Mouse (Mus musculus): ENCODE data around the gene Nes. TPM values are rescaled to one million over a fixed set of nuclear protein-coding genes. Genes with fewer than 3 reads are reported as not detected.

Gene Nes
- total RNA-seq, 2 experiments from 2014 or later = 37.2 to 51.2 TPM

DNA sequence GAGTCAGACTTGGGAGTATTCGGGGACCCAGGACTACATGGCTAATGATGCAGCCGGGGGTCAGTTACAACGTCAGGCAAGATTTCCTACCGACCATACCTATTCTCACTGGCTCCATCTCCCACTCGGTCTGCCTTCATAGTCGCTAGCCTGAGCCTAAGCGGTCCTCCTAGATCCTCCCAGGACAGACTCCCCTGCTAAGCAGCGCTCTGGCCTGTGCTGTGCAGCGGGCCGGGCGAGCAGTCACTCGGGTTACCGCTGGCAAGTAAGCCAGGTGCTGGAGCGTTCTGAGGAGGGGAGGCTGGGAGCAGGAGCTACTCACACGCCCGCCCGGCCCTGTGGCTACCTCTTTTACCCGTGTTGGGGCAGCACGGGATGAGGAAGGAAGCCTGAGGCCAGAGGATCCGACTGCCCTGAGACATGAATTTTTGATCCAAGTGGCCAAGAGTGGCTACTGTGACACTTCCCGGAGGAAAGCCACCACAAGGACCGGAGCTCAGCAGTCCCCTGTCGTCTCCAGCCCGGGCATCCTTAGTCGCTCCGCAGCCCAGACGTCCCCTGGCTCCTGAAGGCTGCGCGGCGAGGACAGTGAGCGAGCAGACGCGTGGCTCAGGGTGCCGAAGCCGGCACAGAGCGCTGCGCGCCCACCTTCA, 28.5 kb downstream of the Nes start:
- no peak for DNase-seq
- intact Hi-C loops (cut with DNase I; ENCODE audit: low total_unique reads) = no loop called here

DNA sequence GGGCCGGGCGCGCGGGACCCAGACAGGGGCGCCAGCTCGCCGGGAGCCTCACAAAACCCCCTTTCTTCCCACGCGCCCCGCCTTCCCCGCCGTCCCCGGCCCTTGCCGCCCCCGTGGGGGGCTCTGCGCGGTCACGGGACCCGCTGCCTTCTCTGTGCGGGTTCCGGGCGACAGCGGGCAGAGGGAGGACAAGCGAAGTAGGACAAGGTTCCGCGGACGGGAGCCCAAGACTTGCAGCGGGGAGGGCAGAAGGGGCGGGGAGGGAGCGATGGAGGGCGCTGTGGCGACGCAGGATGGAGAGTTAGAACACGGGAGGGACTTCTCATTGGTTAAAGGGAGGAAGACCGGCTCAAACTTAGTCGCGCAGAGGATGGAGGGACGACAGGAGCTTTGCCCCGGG, 29.3 kb downstream of the Nes start, which contains the start of gene Bcan:
Gene Bcan (minus strand): TSS at position 50 of the 400 bp plus-strand sequence.
- no peak for DNase-seq
- intact Hi-C loops (cut with DNase I; ENCODE audit: low total_unique reads) = no loop called here

DNA sequence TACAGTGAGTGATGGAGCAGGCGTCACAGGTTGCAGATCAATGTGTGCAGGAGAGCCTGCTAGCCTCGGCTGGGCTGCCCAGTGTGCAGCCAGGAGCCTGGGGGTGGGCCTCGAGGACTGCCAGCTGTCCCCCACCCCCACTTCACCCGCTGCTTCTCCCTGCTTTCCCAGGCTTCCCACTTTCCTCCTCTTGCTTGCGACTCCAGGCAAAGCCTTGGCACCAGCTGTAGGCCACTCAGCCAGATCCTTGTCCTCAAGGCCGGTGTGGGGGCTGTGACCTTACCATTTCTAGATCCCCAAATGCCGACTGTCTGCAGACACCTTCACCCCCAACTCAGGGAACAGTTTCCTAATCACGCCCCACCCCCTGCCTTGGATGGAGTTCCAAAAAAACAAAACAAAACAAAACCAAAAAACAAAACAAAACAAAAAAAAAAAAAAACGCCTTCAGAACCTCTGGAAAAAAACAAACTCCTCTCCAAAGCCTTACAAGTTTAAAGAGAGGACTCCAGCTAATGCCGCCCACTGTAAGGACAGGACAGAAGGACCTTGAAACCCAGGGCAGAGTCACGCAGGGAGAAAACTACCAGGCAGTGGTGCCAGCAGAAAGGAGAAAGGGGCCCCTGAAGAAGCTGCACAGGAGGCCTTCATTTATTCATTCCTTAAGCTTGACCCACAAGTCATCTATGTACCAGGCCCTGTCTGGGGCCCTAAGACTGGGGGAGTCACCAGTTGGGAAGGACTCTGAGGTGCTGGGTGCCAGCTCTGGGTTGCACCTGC, 30.1 kb downstream of the Nes start:
- DNase-seq = no peak
- intact Hi-C loops (cut with DNase I; ENCODE audit: low total_unique reads) = no loop called here

DNA sequence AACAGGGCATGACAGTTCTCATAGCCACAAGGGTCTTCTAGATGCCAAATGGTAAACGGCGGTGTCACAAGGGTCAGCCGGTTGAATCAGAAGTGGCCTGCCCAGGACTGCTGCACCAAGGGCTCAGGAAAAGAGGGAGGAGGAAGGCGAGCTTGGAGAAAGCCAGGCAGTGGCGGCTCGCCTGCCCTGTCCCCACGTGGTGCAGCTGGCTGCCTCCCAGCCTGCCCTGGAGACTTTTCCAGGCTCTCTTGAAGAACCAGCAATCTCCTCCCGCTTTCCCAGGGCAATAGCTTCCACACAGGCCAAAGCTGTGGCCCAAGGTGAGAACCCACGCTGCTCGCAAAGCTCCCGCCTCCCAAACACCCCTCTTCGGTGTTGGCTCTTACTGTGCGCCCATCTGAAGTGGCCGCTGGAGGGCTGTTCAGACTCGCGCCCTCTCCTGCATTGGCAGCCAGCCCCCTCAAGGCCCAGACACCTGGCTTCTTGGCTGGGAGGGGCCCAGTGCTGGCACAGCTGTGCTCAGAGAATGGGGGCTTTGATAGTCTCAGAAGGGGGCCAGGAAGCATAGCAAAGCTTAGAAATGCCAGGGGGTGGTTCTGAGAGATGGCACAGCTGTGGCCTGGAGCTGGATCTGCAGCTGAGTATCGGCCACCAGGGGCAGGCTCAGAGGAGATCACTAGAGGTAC, 31.6 kb downstream of the Nes start:
- intact Hi-C loops (cut with DNase I; ENCODE audit: low total_unique reads) = no loop called here
- no peak for DNase-seq

DNA sequence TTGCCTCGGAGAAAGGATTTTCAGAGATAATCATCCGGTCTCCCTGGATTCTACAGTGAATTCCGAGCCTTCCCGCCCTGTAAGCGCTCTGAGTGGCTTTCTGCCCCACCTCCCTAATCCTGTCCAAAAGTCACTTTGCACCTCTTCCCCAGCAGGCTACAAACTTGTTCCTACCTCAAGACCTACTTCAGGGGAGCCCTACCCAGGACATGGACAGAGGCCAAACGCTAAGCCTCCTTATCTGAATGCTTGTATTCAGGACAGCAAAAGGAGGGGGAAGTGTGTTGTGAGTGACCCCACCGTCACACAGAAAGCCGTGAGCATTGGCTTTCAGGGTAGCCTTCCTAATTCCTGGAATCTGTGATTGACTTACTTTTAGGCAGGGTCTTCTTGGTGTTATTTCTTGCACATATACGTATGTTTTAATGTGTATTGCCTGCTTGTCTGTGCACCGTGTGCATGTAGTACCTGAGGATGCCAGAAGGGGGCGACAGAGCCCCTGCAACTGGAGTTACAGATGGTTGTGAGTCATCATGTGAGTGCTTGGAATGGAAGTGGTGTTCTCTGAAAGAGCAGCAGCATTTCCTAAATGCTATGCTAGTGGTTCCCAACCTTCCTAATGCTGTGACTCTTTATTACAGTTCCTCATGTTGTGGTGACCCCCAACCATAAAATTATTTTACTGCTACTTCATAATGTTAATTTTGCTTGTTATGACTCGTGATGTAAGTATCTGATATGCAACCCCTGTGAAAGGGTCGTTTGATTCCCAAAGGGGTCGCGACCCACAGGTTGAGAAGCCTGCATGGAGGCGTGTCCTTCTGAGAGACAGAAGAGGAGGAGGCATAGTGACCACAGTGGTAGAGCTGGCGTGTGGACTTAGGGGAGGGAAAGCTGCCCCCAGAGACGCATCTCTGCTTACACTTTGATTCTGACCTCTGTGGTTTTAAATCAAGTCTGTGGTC, 35.2 kb downstream of the Nes start:
- DNase-seq = no peak
- intact Hi-C loops (cut with DNase I; ENCODE audit: low total_unique reads) = no loop called here

DNA sequence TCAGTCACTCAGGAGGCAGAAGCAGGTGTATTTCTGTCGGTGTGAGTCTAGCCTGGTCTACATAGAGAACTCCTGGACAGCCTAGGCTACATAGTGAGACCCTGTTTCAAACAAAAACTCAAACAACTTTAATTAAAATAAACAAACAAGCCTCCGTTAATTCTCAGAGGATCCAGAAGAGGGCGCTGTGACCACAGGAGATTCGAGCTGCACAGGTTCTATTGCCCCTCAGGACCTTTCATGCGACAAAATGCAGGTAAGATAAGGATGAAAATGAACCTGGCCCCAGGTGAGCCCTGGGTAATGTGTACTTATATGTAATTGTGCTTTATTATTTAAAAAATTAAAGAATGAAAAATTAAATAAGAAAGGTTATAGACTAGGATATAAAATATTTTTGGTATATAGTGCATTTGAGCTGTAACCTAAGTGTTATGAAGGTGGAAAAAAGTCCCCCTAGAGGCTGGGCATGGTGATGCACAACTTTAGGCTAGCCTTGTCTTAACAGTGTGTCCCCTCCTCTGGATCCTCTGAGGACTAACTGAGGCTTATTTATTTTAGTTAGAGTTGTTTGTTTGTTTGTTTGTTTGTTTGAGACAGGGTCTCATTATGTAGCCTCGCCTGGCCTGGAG, 39.9 kb downstream of the Nes start:
- DNase-seq = no peak
- intact Hi-C loops (cut with DNase I; ENCODE audit: low total_unique reads) = loop anchor here (2.0 to 10.0 kb wide), 2 partner anchors 62 to 234 kb away; no protein-coding TSS in a partner anchor

DNA sequence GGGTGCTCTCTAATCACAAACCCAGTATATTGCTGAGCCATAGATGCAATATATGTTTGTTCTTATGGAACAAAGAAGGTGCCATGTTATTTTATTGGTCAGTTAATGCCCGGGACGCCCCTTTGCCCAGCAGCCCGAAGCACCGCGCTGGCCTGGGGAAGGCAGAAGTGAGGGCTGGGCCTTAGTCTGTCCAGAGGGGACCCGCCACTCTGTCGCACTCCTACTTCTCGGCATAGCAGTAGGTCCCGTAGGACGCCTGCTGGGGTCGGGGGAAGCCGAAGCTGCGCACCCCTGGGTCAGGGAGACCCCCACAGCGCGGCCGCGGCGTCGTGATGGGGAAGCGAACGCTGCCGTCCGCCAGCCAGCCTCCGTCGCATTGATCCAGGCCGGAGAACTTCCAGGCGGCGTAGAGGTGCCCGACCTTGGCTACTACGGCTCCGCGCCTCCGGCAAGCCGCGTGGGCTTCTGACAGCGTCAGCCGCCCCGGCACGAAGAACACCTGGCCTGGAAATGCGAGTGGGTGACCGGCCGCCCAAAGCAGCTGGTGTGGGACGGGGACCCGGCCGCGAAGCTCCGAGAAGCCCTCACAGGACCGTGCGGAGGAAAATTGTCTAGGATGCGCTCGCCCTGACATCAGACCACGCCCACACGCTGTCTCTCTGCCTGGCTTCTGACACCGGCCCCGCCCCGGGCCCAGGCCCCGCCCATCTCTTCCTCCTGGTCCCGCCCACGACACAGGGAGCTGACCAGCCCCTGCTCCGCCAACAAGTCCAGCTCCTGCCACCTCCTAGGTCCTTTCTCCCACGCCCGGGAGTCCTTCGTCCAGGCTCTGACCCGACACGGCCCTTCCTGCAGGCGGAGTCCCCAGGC, 51.7 kb downstream of the Nes start:
- intact Hi-C loops (cut with DNase I; ENCODE audit: low total_unique reads) = no loop called here
- DNase-seq = peak; percentile 85

DNA sequence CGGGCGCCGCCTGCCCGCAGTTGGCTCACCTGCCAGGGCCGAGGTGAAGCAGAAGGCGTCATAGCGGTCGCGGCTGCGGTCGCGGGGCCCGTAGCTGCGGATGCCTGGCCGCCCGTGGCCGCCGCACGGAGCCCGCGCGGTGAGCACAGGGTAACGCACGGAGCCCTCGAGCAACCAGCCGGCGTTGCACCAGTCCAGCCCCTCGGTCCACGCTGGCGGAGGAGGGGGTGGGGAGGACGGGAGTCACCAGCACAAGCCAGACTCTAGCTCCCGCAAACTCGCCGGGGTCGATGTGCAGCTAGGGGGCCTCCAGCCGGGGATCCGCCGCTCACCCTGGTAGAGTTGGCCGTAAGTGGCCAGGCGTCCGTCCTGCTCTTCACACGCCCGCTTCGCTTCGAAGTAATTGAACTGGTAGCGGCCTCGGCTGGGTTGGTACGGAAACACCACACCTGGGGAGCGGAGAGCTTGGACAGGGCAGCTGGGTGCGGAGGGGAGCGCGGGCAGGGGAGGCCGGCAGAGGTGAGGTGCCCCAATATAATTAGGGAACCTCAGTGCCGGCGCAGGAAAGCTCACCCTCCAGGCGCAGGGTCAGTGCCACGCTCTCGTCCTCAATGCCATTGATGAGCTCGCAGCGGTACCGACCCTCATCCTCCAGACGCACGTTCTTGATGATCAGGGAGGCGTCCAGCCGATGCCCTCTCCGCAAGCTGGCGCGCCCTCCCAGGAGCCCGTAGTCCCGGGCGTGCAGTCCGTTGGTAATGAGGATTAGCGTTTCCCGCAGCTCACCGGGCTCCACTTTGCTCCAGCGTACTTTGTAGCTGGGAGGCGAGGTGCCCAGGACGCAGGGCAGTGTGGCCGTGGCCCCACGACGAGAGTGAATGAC, 52.6 kb downstream of the Nes start:
- intact Hi-C loops (cut with DNase I; ENCODE audit: low total_unique reads) = no loop called here

DNA sequence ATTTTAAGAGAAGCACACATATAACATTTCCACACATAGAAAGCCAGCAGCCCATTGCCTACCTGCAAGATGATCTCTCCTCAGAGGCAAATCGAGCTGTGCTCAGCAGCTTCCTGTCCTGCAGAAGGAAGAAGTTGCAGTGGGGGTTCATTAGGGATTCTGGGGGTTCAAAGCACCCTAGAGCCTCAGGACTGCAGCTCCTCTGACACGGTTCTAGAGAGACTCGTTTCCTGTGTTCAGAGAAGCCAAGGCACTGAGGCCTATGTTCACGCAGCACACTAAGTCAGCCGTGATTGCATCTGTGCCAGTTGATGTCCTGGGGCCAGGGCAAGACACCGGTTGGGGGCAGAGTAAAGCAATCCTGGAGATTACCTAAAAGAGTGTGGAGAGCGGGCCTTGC, 55.9 kb downstream of the Nes start:
- no peak for DNase-seq
- intact Hi-C loops (cut with DNase I; ENCODE audit: low total_unique reads) = no loop called here

More for the DNA sequence above, 52.6 kb downstream of the Nes start:
- no peak for DNase-seq

DNA sequence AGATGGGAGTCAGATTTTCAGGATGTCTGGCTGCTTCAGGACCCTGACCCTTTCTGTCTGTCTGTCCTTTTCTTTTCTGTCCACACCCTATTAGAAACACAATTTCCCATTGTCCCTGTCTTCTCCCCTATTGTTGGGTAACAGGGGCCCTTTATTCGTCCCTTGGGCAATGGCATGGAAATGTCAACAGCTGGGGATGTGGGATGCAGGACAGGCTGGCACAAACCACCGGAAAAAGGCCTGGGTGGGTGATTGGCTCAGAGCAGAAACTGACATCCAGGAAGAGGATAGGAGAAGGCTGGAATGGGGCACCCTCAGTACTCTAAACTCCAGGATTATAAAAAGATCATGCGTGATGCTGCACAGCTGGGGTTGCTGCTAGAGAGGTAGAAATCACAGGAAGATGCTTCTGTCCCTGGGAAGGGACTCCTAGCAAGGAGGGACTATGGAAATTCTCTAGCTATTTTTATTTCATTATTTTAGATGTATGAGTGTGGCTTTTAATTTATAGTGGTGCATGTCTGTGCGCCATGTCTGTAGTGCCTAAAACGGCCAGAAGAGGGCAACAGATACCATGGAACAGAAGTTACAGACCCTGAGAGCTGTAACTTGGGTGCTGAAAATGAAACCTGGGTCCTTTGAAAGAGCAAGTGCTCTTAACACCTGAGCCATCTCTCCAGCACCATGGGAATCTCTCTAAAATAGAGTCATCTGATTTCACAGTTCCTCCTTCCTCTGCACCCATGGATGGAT, 56.7 kb downstream of the Nes start, which contains the start of gene Hapln2:
Gene Hapln2 (minus strand): TSS at position 150 of the 753 bp plus-strand sequence.
- no peak for DNase-seq
- intact Hi-C loops (cut with DNase I; ENCODE audit: low total_unique reads) = no loop called here

Other genes starting within 250 kb of the Nes start
- gene Lrrc71, start 222.5 kb upstream of the Nes start, total RNA-seq (2021) = under 1 TPM; 0.04 to 0.53 TPM
- gene Ntrk1, start 175.9 kb upstream of the Nes start, total RNA-seq (2021) = not detected
- gene Insrr, start 174.1 kb upstream of the Nes start, total RNA-seq (2021) = under 1 TPM; 0.25 to 0.35 TPM
- 10 to 100 TPM; 14.4 to 17.9 TPM for gene Pear1, start 146.8 kb upstream of the Nes start, total RNA-seq (2021)
- under 1 TPM in 1 of 2 experiments, not detected in 1; 0.06 TPM for gene Sh2d2a, start 124.3 kb upstream of the Nes start, total RNA-seq (2021)
- 10 to 100 TPM; 40.1 to 40.5 TPM for gene Prcc, start 85.5 kb upstream of the Nes start, total RNA-seq (2021)
- gene Hdgf, start 64.8 kb upstream of the Nes start, total RNA-seq (2021) = 100 to 1,000 TPM; 152 to 161 TPM
- gene Mrpl24, start 51.6 kb upstream of the Nes start, total RNA-seq (2021) = 10 to 100 TPM; 42.1 to 46.5 TPM
- gene Isg20l2, start 40.8 kb upstream of the Nes start, total RNA-seq (2021) = 1 to 10 TPM; 9.0 to 9.6 TPM
- gene Rrnad1, start 40.4 kb upstream of the Nes start, total RNA-seq (2021) = 1 to 10 TPM; 3.6 to 3.9 TPM
- gene Crabp2, start 22.4 kb upstream of the Nes start, total RNA-seq (2021) = under 1 TPM; 0.31 to 0.33 TPM
- gene Bcan, start 29.2 kb downstream of the Nes start, total RNA-seq (2021) = under 1 TPM; 0.08 to 0.16 TPM
- under 1 TPM in 1 of 2 experiments, not detected in 1; 0.13 TPM for gene Hapln2, start 56.5 kb downstream of the Nes start, total RNA-seq (2021)
- gene Gpatch4, start 72.0 kb downstream of the Nes start, total RNA-seq (2021) = 10 to 100 TPM; 11.3 to 15.0 TPM
- gene Naxe, start 87.4 kb downstream of the Nes start, total RNA-seq (2021) = 10 to 100 TPM; 47.1 to 47.4 TPM
- gene Ttc24, start 107.2 kb downstream of the Nes start, total RNA-seq (2021) = not detected
- gene Iqgap3, start 110.9 kb downstream of the Nes start, total RNA-seq (2021) = 1 to 10 TPM; 2.5 to 2.7 TPM
- gene Mef2d, start 171.3 kb downstream of the Nes start, total RNA-seq (2021) = 100 to 1,000 TPM; 136 to 137 TPM

All from gastrocnemius, postnatal 14 days (tissue).